Mouse (Mus musculus) regulatory T cell (primary cell): ENCODE data around the gene Zfp78.
"Not testable (repeated sequence)": the region's sequence is repeated elsewhere in the genome, so short reads cannot be mapped to it uniquely, and the experiment has no call there.

Experiments
- in situ Hi-C: fragments of 300-600 bp; cut with MboI, MseI; formaldehyde crosslinking; loops from one replicate; pipeline ENCODE4 v1.15.1; 2025; ENCODE audit warnings: high pct_unique_total_duplicates

The Zfp78 gene

DNA sequence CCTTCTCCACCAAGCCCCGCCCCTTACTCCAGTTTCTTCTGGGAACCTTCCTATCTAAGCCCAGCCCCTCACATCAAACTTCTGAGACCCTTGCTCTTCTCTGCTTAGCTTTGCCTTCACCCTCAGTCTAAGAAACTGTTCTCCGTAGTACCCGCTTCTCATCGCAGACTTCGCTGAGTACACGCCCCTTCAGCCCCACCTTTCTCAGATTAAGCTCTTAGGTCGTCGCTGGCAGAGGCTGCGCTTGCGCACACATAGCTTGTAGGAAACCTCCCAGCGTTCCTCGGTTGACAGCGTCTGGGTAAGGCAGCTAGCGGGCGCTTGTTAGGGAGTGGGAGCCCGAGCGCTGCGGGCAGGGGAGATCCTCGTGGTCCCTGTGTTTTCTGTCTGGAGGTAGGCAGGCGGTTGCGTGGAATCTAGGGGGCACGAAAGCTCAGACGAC, at the start of gene Zfp78:
Gene Zfp78 (plus strand): TSS at position 234 of the 442 bp plus-strand sequence.
- in situ Hi-C loops = no loop called here

DNA sequence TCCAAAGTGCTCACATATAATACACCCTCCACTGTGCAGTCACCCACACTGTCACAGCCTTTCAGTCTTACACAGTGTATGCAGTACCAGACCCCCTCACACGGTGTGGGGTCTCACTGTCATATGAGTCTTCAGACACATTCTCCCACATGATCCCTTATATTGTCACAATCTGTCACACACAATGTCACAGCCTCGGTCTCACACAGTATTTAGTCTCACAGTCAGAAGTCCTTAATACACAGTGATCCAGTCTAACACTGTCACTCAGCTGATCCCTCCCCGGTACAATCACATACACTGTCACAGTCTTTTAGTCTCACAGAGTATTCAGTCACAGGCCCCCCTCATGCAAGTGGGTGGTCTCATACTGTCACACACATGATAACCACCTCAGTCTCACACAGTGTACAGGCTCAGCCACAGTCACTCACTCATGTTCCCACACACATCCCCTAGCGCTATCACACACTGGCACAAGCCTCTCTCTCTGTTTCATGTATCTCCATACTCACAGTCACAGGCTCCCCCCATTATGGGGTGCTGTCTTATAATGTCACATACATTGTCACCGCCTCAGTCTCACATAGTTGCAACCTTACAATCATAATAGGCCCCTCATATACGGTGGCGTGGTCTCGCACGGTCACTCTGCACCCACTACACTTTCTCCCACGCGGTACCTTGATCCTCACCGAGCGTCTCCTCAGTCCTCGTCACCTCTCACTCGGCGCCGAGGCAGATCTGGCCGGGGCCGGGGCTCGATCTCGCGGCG, 32.4 kb upstream of the Zfp78 start:
- in situ Hi-C loops = loop anchor here (5.0 kb wide), 1 partner anchor 38 kb away; no protein-coding TSS in a partner anchor

DNA sequence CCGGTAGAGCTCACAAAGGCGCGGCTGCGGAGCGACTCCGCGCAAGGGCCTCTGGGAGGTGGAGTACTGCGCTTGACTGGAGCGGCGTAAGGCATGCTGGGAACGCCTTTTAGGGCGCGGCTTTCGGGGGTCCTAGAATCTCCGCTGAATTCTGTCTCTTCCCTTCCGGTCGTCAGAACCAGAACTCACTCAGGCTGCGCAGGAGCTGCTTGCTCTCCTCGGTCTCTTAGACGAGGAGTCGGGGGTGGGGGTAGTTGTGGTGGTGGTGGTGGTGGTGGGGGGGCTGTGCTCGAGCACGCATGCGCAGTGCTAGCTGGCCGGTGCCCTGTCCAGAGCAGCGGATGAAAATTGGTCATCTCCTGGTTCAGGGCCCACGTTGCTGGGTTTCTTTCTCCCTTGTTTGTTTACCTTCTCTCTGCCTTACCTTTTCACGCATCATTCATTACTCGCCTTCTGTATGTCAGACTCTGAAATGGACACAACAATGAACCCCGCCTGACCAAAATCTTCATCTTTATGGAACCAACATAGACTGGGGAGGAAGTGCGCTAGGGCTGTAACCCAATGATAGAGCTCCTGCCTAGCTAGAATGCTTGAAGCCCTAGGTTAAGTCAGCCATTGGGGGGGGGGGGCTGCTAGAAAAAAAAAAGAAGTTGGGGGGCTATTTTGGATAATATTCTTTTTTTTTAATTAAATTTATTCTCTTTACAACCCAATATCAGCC, 31.7 kb upstream of the Zfp78 start, which contains the start of gene Zfp583:
Gene Zfp583 (minus strand): TSS at position 53 of the 724 bp plus-strand sequence.
- in situ Hi-C loops = loop anchor here (5.0 kb wide), 1 partner anchor 39 kb away; no protein-coding TSS in a partner anchor

DNA sequence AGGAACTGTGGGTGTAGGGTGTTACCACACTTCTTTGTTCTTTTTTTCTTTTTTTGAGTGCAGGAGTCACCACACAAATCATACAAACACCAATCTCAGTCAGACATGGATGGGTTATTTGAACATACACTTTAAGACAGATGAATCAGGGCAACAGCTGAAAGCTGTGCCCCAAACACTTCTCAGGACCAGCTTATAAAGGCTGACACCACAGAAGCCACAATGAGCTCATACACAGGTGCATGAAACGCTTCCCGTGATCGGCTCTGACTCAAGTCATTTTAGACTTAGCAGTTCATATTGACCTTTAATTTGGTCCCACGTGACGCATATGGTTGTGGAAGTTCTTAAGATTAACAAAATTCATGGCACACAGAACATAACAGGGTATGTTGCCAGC, 23.2 kb upstream of the Zfp78 start:
- in situ Hi-C loops = no loop called here

DNA sequence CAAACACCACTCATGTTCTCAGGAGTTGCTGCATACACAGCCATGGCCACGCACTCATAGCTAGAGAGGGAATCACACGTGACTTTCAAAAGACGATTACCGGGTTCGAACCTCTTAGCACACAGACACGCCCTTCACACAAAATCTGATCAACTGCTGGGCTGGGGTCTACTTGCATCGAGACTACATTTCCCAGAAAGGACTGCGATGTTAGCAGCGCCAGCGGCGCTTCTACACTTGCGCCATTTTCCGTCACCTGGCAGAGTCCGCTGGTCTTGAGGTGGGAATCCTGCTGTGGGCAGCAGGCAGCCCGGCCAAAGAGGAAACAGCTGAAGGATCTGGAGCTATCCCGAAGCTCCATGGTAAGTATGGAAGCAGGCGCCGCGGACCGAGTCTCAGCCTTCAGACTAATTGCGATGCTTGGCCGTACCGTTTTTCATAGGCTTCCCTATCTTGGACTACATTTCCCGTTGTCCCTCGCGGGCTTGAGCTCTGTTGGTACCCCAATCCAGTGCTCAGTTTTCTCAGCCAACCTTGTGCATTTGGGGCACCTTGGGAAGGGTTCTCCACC, 19.5 kb upstream of the Zfp78 start, which contains the start of gene Gm3854:
Gene Gm3854 (plus strand): TSS at position 259 of the 571 bp plus-strand sequence.
- in situ Hi-C loops = no loop called here

DNA sequence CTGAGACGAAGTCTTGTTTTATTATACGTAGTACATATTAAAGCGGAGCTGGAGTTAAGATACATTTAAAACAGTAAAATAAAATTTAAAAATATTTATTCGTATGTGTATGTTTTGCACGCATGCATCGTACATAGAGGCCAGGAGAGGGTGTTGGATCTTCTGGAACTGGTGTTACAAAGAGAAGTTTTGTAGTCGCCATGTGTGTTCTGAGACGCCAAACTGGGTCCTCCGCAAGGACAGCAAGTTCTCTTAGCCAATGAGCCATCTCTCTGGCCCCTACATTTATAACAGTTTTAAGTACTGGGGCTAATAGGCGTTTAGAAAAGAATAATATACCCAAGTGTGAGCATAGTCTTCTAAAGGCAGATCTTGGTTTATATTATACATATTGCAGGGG, 19.0 kb upstream of the Zfp78 start:
- in situ Hi-C loops = no loop called here

DNA sequence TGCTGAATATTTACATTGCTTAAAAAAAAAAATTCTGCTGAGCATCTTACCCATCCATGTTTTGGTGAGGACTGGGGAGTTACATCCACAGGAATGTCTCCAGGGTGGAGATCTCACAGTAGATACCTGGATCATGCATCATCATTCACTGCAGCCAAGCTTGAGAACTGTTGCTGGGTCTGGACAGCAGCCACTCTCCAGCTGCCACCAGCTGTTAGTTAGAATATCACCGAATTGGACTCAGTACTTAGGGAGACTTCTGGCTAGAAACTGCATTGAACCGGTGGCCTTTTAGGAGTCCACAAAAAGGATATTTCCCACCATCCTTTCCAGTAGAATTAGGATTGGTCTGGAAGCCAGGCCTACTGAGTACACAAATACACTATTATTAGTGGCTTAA, 5.0 kb upstream of the Zfp78 start:
- in situ Hi-C loops = loop anchor here (5.0 to 10.0 kb wide), 5 partner anchors 59 to 939 kb away; no protein-coding TSS in a partner anchor

DNA sequence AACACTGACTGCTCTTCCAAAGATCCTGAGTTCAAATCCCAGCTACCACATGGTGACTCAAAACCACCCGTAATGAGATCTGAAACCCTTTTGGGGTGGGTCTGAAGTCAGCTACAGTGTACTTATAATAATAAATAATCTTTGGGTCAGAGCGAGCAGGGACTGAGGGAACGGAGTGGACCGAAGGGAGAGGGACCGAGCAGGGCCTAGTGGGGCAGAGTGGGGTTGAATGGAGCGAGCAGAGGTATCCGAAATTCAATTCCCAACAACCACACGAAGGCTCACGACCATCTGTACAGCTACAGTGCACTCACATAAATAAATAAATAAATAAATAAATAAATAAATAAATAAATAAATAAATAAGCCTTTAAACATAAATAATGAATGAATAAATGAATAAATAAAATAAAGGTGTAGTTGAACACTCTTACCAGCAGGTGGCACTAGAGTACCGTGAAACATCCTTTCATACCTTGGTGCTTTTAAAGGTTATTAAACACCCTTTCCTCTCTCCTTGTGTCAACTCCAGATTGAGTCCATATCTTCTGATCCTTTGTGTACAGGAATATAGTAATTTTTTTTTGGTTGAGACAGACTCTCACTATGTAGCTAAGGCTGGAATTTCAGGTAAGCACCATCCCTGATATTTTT, 4.0 kb upstream of the Zfp78 start:
- in situ Hi-C loops = loop anchor here (5.0 to 10.0 kb wide), 5 partner anchors 58 to 938 kb away; no protein-coding TSS in a partner anchor

DNA sequence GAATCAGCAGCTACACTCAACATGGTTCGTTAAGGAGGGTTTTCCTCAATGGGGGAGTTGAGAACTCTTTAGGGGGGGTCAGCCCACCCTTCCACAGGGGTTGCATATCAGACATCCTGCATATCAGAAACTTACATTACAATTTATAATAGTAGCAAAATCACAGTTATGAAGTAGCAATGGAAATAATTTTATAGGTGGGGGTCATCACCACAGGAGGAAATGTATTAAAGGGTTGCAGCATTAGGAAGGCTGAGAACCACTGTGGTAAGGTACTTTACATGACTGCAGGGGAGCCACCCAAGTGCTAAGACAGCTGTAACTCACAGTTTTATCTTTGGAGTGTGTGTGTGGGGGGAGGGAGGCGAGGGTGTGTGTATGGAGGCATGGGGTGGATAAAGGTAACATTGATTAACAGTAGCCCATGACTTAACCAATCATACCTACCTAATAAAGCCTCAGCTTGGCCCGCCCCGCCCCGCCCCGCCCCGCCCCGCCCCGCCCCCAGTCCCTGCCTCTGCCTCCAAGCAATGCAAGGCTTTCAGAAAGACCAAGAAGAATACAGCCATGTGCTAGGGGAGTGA, 2.5 kb upstream of the Zfp78 start:
- in situ Hi-C loops = no loop called here

DNA sequence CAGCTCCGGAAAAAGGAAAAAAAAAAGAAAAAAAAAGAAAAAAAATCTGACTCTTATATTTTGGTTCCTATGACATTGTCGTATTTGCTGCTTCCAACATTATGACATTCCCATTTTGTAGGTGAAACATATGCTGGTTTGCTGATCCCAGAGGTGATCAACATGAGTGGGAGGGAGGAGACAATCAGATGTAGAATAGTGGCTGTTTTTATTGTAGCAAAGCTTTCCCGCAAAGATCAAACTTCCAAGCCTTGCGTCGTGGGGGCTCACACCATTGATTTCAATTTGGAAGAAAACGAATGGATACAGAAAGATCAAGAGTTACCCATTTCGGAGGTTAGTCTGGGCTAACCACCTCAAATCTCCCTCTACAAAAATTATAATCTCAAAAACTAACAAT, 1.3 kb upstream of the Zfp78 start:
- in situ Hi-C loops = no loop called here

DNA sequence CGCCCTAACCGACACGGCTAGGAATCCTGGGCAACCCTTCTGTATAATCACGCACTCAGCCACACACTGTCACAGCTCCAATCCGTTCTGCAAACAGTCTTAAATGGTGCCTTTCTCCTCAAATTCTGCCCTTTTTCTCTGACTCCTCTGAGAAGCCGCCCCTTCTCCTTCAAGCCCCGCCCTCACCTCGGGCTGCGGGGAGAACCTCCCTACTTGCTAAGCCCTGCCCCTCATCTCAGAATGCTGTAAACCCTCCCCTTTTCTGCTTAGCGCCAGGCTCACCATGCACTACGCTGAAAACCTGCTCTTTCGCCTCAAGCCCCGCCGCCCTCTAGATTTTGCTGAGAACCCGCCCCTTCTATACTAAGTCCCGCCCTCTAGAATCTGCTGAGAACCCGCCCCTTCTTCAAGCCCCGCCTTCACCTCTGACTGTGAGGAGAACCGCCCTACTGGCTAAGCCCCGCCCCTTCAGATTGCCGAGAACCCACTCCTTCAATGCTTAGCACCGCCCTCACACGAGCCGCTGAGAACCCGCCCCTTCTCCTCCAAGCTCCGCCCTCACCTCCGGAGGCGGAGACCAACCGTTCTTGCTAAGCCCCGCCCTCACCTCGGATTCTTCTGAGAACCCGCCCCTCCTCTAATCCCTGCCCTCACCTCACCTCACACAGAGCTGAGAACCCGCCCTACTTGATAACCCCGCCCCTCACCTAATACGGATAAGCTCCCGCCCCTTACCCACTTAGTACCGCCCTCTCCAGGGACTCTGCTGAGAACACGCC, 623 bp upstream of the Zfp78 start:
- in situ Hi-C loops = no loop called here

DNA sequence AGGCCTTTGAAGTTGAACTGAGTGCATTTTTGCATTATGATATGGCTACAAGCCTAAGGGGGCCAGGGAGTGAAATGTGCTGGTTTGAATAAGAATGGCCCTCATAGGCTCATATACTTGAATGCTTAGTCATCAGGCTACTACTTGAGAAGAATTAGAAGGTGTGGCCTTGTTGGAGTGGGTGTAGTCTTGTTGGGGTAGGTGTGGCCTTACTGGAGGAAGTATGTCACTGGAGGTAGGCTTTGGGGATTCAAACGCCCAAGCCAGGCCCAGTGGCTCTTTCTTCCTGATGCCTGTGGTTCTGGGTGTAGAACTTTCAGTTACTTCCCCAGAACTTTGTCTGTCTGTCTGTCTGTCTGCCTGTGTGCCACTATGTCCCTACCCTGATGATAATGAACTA, 1.7 kb downstream of the Zfp78 start:
- in situ Hi-C loops = no loop called here

DNA sequence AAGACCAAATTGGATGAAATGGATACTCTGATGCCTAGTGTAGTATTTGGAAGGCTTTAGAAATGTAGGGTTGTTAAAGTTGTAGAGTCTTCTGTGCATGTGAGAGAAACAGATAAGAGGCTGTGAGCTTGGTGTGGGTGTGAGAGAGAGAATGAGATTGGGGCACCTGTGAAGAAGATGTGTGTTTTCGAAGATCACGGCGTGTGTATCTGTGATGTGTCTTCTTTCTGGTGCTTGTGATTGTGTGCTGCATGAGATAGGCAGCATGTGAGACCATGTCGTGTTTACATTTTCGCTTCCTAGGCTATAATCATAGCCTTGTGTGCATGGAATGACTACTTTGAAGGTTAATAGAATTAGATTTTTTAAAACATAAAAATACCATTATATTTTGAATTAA, 4.1 kb downstream of the Zfp78 start:
- in situ Hi-C loops = no loop called here

DNA sequence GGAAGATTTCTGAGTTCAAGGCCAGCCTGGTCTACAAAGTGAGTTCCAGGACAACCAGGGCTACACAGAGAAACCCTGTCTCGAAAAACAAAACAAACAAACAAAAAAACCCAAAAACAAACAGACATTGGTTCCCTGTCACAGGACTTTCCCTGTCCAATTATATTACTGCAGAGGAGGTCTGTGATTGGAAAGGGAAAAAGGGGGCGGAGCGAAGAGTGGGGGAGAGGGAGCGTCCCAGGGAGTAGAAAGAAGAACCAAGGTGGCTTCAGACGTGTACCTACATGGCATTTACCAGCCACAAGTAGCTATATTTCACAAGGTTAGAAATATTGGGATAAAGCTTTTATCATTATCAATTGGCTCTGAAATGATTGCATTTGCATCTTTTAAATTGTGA, 5.1 kb downstream of the Zfp78 start:
- in situ Hi-C loops = not testable (repeated sequence)

DNA sequence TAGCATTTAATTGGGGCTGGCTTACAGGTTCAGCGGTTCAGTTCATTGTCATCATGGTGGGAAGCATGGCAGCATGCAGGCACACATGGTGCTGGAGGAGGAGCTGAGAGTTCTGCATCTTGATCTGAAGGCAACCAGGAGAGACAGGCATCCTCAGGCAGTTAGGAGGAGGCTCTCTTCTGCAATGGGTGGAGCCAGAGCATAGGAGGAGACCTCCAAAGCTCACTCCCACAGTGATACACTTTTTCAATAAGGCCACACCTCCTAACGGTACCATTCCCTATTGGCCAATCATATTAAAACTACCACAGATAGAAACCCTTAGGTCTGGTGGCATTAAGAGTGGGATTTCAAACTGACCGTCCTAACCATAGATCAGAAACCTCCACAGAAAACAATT, 6.4 kb downstream of the Zfp78 start:
- in situ Hi-C loops = no loop called here

DNA sequence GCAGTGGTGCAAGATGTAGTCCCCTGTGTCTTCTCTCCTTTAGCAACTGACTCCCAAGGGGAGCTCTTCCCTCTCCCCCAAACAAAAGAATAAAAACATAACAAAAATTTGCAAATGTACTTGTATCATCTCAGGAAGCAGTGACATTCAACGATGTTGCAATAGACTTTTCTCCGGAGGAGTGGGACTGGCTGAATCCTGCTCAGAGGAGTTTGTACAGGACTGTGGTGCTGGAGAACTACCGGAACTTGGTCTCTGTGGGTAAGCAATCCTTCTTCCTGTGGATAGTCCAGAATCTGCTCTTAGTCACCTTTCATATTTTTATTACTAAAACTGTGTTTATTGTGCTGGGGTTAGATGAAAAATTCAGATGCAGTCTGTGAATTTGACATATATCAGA, 9.9 kb downstream of the Zfp78 start:
- in situ Hi-C loops = no loop called here

DNA sequence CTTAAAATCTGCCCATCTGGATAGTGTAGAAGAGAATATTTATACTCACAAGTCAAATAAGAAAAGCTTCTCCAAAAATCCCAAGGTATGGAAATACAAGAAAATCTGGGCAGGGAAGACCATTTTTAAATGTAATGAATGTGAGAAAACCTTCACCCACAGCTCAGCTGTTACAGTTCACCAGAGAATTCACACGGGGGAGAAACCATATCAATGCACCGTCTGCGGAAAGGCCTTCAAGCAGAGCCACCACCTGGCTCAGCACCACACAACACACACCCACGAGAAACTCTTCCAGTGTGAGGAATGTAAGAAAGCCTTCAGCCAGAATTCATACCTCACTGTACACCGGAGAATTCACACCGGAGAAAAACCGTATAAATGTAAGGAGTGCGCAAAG, 15.4 kb downstream of the Zfp78 start:
- in situ Hi-C loops = loop anchor here (25.0 kb wide), 1 partner anchor 1866 kb away; the partner anchor contains the start of genes Ppp1r12c, Tnni3 and Tnnt1

DNA sequence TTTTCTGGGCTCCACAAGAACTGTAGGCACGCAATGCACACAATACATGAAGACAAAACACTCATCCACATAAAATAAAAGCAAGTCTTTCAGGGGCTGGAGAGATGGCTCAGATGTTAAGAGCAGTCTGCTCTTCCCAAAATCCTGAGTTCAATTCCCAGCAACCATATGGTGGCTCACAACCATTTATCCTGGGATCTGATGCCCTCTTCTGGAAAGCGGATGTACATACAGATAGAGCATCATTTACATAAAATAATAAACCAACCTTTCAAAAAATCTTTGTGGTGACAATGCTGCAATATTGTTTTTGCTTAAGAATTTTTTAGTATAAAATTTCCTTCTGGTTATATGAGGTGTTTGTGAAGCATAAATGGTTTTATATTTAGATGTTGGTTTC, 18.4 kb downstream of the Zfp78 start:
- in situ Hi-C loops = loop anchor here (10.0 to 25.0 kb wide), 3 partner anchors 97 to 1869 kb away; partner anchors contain the start of genes Ppp1r12c, Tnni3, Tnnt1 and Zfp667

DNA sequence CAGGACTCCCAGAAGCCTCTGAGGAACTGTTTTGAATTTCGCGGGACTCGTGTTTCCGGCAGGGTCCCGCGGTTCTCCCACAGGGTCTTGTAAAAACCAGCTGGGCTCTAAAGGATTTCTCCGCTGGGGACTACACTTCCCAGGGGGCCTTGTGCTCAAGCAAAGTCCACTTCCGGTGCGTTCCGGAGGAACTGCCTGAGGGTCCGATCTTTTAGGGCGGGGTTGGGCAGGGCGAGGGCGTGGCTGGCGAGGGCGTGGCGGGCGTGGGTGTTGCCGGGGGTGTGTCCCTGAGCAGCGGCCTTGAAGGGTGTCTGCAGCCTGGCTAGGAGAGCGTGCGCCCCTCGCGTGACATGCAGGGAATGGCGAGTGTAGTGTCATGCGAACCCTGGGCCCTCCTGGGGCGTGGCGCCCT, 20.0 kb downstream of the Zfp78 start, which contains the start of gene Zfp28:
Gene Zfp28 (plus strand): TSS at position 252 of the 412 bp plus-strand sequence.
- in situ Hi-C loops = loop anchor here (10.0 to 25.0 kb wide), 3 partner anchors 98 to 1871 kb away; partner anchors contain the start of genes Ppp1r12c, Tnni3, Tnnt1 and Zfp667

DNA sequence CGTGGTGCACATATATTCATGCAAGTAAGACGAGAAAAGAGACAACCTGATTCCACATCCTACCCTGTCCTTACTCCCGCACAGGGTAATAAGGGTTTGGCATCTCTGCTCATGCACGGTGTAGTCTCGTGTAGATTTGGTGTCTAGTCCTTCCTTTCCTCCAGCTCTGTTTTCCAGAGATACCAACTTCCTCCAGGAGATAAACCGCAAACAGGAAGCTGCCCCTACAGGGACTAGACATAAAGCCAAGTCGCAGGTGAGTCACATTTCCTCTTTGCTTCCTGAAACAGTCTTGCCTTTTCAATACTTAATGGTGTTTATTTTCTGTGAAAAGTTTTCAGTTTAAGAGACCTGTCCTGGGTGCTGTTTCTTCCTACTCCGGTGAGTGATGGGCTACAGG, 20.9 kb downstream of the Zfp78 start:
- in situ Hi-C loops = loop anchor here (10.0 to 25.0 kb wide), 3 partner anchors 99 to 1872 kb away; partner anchors contain the start of genes Ppp1r12c, Tnni3, Tnnt1 and Zfp667
